Mouse (Mus musculus): ENCODE results near the gene Pgam1. TPM values are rescaled to one million over a fixed set of nuclear protein-coding genes. Genes with fewer than 3 reads are reported as not detected.

Pgam1 gene
- polyA plus RNA-seq (2017; shearing (Covaris generic)): 140 TPM

DNA sequence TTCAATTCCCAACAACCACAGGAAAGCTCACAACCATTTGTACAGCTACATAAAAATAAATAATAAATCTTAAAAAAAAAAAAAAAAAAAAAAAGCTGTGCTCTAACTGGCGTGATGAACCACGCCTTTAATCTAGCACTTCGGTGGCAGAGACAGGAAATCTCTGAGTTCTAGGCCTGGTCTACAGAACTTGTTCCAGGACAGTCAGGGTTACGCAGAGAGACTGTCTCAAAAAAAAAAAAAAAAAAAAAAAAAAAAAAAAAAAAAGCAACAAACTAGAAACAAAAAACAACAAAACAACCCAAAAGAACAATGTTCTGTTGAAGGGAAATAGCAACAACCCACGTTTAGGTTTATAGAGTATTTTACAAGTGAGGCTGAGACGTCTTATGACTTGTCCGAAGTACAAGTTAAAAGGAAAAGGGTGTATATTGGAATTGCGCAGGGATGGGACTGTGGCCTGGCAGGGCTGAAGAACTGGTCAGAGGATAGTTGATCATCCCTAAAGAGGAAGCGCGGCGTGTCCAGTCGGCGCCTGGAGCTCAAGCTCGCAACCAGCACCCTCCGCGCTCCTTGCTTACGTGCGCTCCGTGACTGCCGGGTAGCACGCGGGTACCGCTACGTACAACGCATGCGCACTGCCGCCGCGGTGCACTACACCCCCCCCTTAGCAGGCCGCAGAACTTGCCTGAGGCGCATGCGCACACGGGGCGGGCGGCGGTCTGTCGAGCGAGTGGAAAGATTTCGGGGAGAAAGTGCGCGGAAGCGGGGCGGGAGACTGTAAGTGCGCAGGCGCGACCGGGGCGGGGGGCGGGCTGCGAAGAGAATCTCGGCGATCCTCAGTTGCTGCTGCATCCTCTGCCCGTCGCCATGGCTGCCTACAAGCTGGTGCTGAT, at the start of gene Pgam1:
TSS of gene Pgam1 (plus strand) at position 746 of the 896 bp plus-strand sequence.

DNA sequence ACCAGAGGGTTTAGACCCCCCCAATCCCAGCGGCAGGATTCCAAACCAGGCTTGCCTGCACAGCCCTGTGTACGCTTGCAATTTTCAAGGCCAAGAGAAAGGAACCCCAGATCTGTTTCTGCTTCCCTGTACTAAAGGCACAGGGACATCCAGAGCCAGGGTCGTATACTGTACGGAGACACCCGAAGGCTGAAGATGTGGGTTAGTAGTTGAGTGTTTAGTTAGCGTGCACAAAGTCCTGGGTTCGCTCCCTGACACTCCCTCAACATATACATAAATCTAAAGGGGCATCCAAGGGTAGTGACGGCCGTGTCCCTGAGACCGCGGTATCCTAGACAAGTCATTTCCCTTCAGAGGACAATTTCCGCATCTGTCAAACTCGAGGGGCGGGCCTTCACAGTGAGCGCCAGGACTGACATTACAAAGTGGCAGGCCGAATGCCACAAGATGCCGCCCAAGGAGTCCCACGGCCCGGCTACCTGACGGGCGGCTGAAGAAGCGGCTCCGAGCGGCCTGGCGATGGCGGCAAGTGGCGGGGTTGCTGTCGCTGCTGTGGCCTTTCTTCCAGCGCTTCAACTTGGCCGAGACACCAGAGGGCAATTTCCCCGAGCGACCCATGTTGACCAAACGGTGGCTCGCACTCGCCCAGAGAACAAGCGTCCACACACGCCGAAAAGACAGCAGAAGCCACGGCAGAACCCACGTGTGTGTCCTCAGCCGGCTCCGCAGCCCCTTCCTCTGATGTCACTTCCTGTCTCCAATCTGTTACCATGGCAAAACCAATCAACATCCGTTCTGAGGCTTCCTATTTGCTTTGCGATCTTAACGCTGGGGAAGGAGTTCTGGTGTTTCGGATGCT, 16.0 kb upstream of the Pgam1 start, which contains the start of gene Rrp12:
TSS of gene Rrp12 (minus strand) at position 714 of the 859 bp plus-strand sequence.

DNA sequence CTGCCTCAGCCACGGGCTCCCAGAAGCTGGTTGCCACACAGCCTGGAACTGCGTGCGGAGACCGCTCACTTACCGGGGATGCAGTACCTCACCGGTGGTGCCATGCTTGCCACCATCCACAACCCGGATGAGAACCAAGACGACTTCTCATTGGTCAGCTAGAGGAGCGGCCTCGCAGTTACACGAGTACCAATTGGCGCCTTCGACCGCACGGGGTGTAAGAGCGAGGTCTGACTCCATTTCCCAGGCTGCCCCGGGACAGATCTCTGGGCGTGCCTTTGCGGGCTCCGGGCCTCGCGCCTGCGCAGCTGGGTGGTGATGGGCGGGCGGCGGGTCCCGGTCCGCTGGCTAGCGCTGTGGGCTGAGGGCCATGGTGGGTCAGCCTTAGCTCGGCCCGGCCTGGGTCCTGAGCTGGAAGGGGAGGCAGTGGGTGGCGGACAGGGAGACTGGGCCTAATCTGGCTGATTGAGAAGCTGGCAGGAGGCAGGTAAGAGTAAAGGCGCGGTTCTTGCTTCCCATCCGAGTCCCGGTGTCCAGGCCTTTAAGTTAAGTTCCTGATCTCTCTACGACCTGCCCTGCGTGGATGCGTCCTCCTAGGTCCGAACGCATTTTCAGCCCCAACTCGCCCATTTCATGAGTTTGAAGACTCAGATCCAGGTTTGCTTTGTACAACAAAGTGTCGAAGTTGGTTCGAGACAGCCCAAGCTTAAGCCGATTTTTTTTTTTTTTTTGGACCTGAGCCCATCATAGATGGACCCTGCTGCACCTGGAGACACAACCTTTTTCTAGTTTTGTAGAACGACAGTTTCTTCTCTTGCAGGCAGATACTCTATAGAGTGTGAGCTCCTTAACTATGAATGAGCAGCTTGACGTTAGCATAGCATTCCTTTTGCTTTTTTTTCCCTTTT, 21.7 kb downstream of the Pgam1 start, which contains the start of the genes Exosc1 and Zdhhc16:
TSS of gene Exosc1 (minus strand) at position 245 of the 908 bp plus-strand sequence.
TSS of gene Zdhhc16 (plus strand) at position 302 of the 908 bp plus-strand sequence.

Other genes starting within 250 kb of the Pgam1 start
- gene Slit1, start 168.3 kb upstream of the Pgam1 start, polyA plus RNA-seq (2017; shearing (Covaris generic)): not detected
- gene Arhgap19, start 109.9 kb upstream of the Pgam1 start, polyA plus RNA-seq (2017; shearing (Covaris generic)): 4.4 TPM
- gene Frat1, start 82.0 kb upstream of the Pgam1 start, polyA plus RNA-seq (2017; shearing (Covaris generic)): 2.8 TPM
- 0.55 TPM for gene Frat2, start 63.8 kb upstream of the Pgam1 start, polyA plus RNA-seq (2017; shearing (Covaris generic))
- gene Rrp12, start 15.8 kb upstream of the Pgam1 start, polyA plus RNA-seq (2017; shearing (Covaris generic)): 24.3 TPM
- gene Exosc1, start 21.5 kb downstream of the Pgam1 start, polyA plus RNA-seq (2017; shearing (Covaris generic)): 102 TPM
- 74.9 TPM for gene Zdhhc16, start 21.6 kb downstream of the Pgam1 start, polyA plus RNA-seq (2017; shearing (Covaris generic))
- 94.0 TPM for gene Mms19, start 69.2 kb downstream of the Pgam1 start, polyA plus RNA-seq (2017; shearing (Covaris generic))
- gene Ubtd1, start 69.8 kb downstream of the Pgam1 start, polyA plus RNA-seq (2017; shearing (Covaris generic)): 4.8 TPM
- gene Ankrd2, start 124.1 kb downstream of the Pgam1 start, polyA plus RNA-seq (2017; shearing (Covaris generic)): not detected
- not detected for gene Hoga1, start 133.7 kb downstream of the Pgam1 start, polyA plus RNA-seq (2017; shearing (Covaris generic))
- gene 4933411K16Rik, start 140.3 kb downstream of the Pgam1 start, polyA plus RNA-seq (2017; shearing (Covaris generic)): not detected
- 0.76 TPM for gene Morn4, start 174.4 kb downstream of the Pgam1 start, polyA plus RNA-seq (2017; shearing (Covaris generic))
- gene Pi4k2a, start 178.5 kb downstream of the Pgam1 start, polyA plus RNA-seq (2017; shearing (Covaris generic)): 3.6 TPM
- 6.5 TPM for gene Avpi1, start 217.1 kb downstream of the Pgam1 start, polyA plus RNA-seq (2017; shearing (Covaris generic))
- gene Marveld1, start 235.5 kb downstream of the Pgam1 start, polyA plus RNA-seq (2017; shearing (Covaris generic)): 3.0 TPM